Mouse (Mus musculus) frontal cortex, postnatal 36 days (tissue): Measurements from ENCODE around the gene Tmem239.

Experiments used
- DNase-seq, 2 experiments: peaks; one replicate each; pipeline ENCODE4 v3.0.0; 2022; ENCODE audit warnings: low spot score in 2 of 2

Gene Tmem239

DNA sequence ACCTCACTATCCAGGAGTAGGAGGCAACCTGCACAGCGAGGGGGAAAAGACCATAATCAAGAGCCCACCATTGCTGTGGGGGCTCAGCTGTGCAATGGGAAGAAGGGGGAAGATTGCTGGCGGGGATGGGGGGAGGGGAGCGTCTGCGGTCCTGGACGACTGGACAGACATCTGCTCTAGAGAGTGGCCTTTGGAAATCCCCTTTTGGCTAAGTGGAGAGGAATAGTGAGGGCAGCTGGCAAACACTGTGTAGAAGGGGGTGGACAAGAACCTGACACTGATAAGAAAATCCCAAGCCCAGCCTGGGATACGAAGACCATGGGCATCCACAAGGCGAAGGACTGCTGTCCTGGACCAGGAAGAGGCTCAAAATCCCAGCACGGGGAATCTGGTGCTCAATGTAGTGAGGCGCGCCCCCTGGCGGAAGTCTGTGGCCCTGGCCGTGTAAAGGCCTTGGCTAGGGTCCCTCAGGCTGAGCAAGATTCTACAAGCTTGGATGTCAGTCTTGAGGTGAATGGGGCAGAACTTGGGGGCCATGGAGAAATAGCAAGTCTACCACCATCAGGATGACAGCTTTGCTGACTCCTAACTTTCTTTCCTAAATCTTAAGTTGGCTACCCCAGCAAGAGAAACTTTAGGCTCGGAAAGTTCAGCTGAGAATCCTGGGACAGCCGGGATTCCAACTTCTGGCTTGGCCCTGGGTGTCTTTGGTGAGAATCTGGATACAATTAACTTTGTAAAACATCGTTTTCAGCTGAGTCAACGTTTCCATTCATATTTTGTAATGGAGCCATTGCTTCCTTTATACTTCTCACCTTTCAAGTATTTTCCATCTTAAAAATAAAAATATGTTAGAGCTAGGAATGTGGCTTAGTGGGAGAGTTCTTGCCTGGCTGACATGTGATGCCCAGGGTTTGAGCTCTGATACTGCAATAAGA lies 5.5 kb downstream of the Tmem239 start:
- peak; percentile 80 to 86 for DNase-seq

GRCm38 (mm10) chr2:130412775-130413174 lies 6.5 kb downstream of the Tmem239 start:
- DNase-seq, result no peak

DNA sequence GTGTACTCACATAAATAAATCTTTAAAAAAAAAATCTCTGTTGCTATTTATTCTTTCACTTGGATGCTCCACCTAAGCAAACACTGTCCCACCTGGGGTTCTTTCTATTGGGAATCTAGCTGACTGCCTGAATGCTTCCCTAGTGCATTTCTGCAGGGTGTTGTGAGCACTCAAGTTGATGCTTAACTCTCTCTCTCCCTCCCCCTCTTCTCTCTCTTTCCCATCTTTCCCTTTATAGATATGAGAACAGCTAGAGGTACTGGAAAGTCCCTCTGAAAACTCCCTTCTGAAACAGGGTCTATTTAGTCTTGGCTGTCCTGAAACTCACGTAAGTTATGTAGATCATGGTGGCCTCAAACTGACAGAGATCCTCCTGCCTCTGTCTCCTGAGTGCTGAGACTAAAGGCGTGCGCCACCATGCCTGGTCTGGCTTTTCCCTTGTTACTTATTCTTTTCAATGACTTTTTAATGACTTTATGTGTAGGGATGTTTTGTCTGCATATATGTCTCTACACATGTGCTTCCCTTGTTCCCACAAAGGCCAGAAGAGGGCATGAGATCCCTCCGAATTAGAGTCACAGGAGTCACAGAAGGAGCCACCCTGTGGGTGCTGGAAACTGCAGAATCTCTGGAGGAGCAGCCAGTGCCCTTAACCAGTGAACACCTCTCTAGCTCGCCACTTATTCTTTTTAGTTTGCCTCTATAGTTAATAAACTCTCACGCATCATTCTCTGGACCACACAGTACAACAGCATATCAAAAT lies 8.0 kb downstream of the Tmem239 start:
- DNase-seq, result no peak

GRCm38 (mm10) chr2:130421781-130422620 lies 15.7 kb downstream of the Tmem239 start:
- DNase-seq, result no peak

- DNase-seq, result peak in 1 of 2 experiments; percentile 88
Measured at GRCm38 (mm10) chr2:130423397-130424125, 17.3 kb downstream of the Tmem239 start.

DNA sequence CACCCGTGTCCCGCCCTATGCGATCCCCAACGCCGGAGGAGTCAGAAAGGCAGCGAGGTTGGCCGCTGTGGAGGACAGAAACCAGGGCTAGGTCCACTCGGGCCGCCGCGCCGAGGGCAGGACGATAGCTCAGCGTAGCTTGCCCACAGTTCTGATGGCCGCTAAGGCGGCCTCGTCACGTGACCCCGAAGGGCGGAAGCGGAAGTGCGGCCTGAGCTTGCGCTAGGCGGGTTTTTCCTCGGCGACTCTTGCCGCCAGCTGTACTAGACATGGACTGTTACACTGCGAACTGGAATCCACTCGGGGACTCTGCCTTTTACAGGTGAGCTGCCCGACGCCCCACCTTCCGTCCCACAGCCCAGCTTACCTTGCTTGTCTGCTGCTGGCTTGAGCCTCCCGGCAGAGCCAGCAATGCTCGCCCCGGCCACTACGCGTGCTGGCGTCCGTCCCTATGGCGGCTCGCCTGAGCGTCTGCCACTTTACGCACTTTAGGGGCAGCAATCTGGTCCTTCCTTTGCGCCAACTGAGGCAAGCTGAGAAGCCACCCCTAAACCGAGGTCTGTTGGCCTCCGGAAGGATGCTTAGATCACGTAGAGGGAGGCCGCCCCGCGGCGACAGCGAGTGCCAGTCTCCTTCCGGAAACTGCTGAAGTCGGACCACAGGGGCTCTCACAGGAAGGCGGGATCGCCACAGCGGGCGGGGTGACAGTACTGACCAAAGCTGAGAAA lies 18.0 kb downstream of the Tmem239 start, which contains the start of the genes Vps16 and Pced1a:
Vps16 (plus strand) TSS at position 214 of the 728 bp plus-strand sequence.
Pced1a (minus strand) TSS at position 576 of the 728 bp plus-strand sequence.
- DNase-seq, result peak; percentile 94 to 95

DNA sequence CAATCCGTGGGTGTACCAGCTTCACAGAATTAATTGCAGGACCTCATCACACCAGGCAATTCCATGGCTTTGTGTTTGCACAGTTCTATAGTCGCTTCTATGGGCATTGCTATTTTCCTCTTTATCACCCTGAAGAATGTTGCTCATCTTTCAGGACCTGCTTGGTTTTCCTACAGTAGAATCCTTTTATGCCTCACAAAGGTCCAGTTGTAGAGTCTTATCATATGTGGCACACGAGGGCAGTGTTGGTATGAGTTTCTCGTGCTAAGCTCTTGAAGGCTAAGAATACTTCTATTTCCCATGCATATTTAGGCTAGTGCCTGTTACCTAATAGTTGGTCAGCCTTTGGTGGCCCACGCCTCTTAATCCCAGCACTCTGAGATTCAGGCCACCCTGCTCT lies 18.8 kb downstream of the Tmem239 start:
- no peak for DNase-seq

DNA sequence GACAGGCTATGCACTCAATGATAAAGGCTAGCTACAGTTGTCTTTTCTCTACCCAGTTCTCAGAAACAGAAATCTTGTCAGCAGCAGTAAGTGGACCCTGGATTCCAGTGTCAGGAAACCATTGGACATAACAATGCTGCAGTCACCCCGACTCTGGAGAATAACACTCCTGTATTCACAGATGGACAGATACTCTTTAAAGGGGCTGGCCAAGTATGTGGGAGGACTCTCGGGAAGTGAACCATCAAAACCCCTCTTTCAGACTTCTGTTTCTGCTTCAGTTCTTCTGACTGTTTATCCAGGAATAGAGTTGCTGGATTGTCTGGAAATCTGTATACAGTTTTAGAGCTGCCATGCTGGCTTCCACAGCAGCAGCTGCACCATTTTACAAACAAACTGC lies 23.6 kb downstream of the Tmem239 start:
- DNase-seq, result no peak

DNA sequence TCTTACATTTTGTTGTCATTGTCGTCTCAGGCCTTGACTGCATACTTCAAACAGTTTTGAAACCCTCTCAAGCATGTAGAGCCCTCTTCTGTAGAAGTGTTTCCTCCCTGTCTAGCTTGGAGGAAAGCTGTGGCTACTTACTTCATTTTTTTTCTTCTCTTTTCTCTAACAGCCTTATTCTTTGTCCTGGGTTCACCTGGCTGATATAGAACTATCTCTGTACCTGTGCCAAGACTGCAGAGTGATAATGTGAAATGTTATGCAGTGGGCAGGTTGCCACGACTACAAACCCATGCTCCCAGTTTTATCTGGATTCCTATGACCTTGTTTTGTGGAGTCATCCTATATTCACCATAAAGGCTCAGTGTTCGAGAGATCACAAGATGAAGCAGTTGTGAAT lies 24.2 kb downstream of the Tmem239 start:
- no peak for DNase-seq

- DNase-seq, result no peak
Measured at GRCm38 (mm10) chr2:130432157-130432556, 25.9 kb downstream of the Tmem239 start.

DNA sequence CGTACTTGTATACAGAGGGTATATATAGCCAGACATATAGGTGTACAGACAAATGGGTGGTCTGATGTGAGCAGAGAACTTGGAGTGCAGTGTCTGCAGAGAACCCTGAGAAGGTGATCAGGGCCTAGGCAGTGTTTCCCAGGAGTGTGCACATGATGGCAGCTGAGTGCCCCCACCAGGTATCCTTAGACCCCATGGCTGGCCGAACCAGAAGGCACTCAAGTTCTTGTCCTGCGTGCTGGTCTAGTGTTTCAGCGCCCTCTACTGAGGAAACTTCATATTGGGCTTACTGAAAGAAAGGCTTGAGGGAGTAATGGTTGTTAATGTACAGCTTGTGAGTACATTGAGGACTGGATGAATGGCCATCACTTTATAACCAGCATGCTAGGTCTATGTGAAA lies 26.9 kb downstream of the Tmem239 start:
- peak; percentile 30 to 72 for DNase-seq

DNA sequence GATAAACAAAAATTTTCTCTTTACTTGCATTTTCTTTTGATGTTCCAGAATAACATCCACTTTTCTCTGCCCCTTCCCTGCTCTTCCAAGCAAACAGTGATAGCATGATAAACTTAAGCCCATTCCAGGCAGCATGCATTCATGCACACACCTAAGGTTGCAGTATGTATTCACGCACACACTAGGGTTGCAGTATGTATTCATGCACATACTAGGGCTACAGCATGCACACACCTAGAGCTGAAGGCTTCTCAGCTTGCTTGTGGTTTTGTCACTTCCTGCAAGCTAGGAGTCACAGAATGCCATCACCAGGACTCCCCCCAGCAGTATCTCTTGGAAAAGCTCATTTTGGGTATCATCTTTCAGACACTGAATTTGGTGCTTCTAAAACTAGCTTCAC lies 30.5 kb downstream of the Tmem239 start:
- no peak for DNase-seq

- no peak for DNase-seq
Measured at GRCm38 (mm10) chr2:130438861-130439260, 32.6 kb downstream of the Tmem239 start.

DNA sequence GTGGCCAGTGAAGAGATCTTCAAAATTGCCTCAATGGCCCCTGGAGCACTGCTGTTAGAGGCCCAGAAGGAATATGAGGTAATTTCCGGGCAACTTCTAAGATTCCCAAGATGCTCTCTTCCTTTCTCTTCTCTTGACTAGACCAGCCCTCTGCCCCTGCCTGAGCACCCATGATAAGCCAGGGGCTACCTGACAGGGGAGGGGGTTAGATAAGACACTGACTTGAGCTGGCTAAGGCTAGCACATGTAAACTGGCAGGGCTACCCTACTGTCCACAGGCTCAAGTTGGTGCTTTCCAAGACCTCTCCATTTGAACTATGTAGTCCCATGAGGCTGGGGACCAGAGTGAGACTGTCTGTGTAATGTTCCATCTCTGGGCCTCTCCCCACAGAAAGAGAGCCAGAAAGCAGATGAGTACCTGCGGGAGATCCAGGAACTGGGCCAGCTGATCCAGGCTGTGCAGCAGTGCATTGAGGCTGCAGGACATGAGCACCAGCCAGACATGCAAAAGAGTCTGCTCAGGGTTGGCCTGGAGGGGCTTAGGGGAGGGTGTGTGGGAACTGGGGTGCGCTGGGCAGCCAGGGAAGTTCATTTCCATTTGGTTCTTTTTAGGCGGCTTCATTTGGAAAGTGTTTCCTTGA lies 33.7 kb downstream of the Tmem239 start:
- DNase-seq, result no peak

DNA sequence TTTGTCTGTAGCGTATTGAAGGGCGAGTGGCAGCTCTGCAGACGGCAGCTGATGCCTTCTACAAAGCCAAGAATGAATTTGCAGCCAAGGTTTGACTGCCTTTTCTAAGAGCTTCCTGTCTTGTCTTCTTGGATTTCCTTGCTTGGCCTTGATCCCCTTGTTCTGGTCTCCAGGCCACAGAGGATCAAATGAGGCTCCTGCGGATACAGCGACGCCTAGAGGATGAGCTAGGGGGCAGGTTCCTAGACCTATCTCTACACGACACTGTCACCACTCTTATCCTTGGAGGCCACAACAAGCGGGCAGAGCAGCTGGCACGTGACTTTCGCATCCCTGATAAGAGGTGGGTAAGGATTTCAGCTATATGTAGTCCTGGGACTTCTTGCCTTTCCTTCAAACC lies 35.9 kb downstream of the Tmem239 start:
- DNase-seq, result no peak

DNA sequence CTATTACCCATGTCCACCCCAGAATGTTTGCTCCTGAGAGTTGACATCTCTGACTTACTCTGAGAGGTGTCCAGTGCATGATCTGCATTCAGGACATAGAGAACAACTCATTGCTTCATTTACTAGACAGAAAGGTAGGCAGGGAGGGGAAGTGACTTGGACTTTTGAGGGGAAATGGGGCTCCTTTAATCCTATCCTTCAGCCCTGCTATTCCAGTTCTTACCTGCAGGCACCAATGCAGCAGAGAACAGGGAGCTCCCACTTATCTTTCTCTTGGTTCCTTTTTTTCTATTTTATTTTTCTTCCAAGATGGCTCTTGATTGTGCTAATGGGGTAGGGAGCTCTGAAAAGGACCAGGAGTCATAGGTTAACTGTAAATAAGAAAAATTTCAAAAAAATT lies 42.2 kb downstream of the Tmem239 start:
- no peak for DNase-seq

GRCm38 (mm10) chr2:130449021-130449793 lies 42.9 kb downstream of the Tmem239 start:
- peak in 1 of 2 experiments; percentile 21 for DNase-seq

DNA sequence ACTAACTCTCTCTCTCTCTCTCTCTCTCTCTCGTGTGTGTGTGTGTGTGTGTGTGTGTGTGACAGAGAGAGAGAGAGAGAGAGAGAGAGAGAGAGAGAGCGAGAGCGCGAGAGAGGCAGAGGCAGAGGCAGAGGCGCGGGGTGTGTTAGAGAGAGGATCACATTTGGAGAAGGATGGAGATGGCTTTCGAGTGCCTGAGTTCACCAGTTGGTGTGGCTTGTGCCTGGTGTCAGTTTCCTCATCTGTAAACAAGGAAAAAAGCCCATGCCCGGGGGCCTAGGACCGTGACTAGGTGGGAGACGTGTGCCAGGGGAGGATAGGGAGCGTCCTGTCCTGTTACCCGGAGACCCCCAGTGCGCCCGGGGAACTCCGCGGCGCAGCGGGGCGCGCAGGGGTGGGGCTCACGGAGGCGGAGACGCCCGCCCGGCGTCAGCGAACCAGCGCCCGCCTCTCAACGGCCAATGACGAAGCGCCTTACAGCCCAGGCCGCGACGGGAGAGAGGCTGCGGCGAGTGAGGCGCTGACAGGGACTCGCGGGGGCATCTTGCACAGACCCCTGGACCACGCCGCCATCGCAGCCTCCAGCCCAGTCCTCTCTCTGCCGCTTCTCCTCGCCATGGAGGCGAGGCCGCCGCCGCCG lies 43.6 kb downstream of the Tmem239 start, which contains the start of gene Ptpra:
Ptpra (plus strand) TSS at position 485 of the 640 bp plus-strand sequence.
- DNase-seq, result peak; percentile 91 to 92
